Mouse (Mus musculus) kidney, postnatal 36 days (tissue): ENCODE measurements around the gene Ttc39b.

Source experiments
- DNase-seq, 2 experiments: peaks; one replicate each; pipeline ENCODE4 v3.0.0; 2021 to 2022; ENCODE audit warnings: mixed read lengths in 2 of 2

Gene Ttc39b

GRCm38 (mm10) chr4:83228073-83228472, 96.0 kb downstream of the Ttc39b start:
- DNase-seq = no peak

GRCm38 (mm10) chr4:83225633-83226360, 98.3 kb downstream of the Ttc39b start:
- peak; percentile 22 to 33 for DNase-seq

- peak in 1 of 2 experiments; percentile 23 for DNase-seq
These were observed 99.8 kb downstream of the Ttc39b start for GRCm38 (mm10) chr4:83224242-83224641.

- DNase-seq = no peak
These were observed 100.9 kb downstream of the Ttc39b start for GRCm38 (mm10) chr4:83223197-83223596.

GRCm38 (mm10) chr4:83220761-83221557, 103.1 kb downstream of the Ttc39b start:
- no peak for DNase-seq

- DNase-seq = no peak
These were observed 104.8 kb downstream of the Ttc39b start for GRCm38 (mm10) chr4:83219253-83219652.

- DNase-seq = no peak
These were observed 106.9 kb downstream of the Ttc39b start for GRCm38 (mm10) chr4:83217128-83217527.

GRCm38 (mm10) chr4:83216381-83216780, 107.7 kb downstream of the Ttc39b start:
- no peak for DNase-seq

GRCm38 (mm10) chr4:83215776-83216175, 108.3 kb downstream of the Ttc39b start:
- no peak for DNase-seq

GRCm38 (mm10) chr4:83214822-83215558, 109.1 kb downstream of the Ttc39b start:
- DNase-seq = peak; percentile 8 to 29

GRCm38 (mm10) chr4:83213752-83214151, 110.3 kb downstream of the Ttc39b start:
- DNase-seq = no peak

GRCm38 (mm10) chr4:83211709-83212108, 112.3 kb downstream of the Ttc39b start:
- no peak for DNase-seq

- DNase-seq = no peak
These were observed 113.6 kb downstream of the Ttc39b start for GRCm38 (mm10) chr4:83210437-83210836.

GRCm38 (mm10) chr4:83206803-83207586, 117.1 kb downstream of the Ttc39b start:
- no peak for DNase-seq

GRCm38 (mm10) chr4:83206416-83206802, 117.6 kb downstream of the Ttc39b start:
- DNase-seq = no peak

- DNase-seq = no peak
These were observed 124.7 kb downstream of the Ttc39b start for GRCm38 (mm10) chr4:83199391-83199790.

- DNase-seq = no peak
These were observed 125.9 kb downstream of the Ttc39b start for GRCm38 (mm10) chr4:83198123-83198522.

GRCm38 (mm10) chr4:83189736-83190135, 134.3 kb downstream of the Ttc39b start:
- no peak for DNase-seq

- no peak for DNase-seq
These were observed 136.7 kb downstream of the Ttc39b start for GRCm38 (mm10) chr4:83187324-83187723.

- DNase-seq = no peak
These were observed 137.6 kb downstream of the Ttc39b start for GRCm38 (mm10) chr4:83186448-83186847.

- peak; percentile 29 to 60 for DNase-seq
These were observed 140.6 kb downstream of the Ttc39b start for GRCm38 (mm10) chr4:83183288-83183930.
